Mouse (Mus musculus) v-Abl transformed pro-B cells (cell line): ENCODE data around the gene Tmprss9.

ENCODE experiments used
- in situ Hi-C, 2 experiments: fragments of 400-800 bp; cut with MboI; formaldehyde crosslinking; loops; one replicate each; pipeline ENCODE4 v1.15.1; 2025; ENCODE audit not compliant: unreplicated experiment in 2 of 2

Gene Tmprss9

DNA sequence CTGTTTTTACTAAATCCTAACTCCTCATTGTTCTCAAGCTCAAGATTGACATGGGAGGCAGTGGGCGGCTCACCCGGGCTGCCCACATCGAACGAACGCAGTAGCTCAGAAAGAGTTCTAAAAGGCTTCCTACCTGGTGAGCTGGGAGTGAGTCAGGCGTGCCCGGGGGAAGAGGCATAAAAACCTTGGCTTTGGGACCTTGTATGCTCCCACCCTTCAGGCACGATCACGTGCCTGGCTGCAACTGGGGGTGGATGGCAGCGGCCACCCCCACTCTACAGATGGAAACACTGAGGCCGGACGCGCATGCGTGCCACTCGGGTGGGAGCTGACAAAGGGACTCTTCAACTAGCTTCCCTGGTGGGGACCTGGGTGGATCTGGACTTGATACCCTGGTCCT lies 29.3 kb upstream of the Tmprss9 start:
- in situ Hi-C loops: no loop called here

DNA sequence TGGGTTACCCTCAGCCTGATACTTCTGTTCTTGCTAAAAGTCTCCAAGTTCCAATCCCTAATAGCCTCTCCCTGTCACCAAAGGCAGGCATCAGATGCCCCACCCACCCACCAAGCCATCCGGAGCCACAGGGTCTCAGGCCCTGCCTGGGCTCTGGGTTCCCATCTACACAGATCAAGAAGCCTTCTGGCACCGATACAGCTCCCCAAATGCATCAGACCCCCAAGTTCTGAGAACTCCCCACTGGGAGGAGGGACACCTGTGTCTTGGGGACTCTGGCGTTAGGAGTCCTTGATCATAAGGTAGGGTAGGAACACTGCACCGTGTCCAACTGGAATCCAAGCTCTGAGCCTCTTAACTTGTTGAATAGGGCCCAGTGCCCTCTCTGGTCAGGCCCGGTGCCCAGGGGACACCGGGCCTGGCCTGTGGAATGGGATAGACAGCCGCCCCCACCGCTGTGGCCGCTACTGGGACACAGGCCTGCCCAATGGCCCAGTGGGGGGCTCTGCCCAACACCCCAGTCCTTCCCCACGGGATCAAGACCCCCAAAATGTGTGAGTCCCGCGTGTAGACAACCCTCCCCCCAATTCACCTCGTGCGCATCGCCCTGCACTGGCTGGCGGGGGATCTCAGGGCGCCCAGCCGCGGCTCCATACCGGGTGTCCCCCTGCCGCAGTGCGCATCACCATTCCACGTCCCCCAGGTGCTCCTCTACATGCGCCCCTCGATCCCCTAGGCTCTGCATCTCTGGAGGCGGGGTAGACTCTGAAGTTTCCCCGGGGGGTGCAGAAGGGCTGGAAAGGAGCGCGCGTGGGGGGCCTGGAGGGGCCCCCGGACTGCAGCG lies 28.3 kb upstream of the Tmprss9 start:
- in situ Hi-C loops: no loop called here

DNA sequence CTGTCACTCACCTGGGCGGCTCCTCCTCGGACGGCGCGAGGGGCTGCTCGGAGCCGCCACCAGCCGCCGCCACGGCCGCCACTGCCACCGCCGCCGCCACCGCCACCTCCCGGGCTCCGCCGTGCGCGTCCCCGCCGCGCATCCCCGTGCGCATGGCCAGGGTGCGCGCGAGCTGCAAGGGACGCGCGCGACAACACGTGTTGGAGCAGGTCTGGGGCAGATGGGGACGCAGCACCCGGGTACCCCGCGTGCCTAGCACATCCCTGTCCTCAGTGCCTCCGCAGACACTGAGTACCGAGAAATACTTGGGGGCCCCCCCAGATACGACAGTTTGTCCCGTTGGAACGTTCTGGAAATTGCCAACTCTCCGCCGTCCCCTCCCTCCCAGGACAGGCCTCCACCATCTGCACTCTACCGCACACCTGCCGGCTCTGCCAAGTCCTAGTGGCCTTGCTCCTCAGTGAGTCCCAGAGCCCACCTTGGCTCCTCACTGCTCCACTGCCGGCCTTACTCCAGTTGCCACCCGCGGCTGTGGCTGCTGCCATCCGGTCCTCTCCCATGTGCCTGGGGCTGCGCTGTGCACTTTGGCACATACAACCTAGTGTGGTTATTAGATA lies 27.6 kb upstream of the Tmprss9 start, which contains the start of gene Lingo3:
Gene Lingo3, minus strand, starts transcription at position 109 of the 617 bp plus-strand sequence.
- in situ Hi-C loops: no loop called here

DNA sequence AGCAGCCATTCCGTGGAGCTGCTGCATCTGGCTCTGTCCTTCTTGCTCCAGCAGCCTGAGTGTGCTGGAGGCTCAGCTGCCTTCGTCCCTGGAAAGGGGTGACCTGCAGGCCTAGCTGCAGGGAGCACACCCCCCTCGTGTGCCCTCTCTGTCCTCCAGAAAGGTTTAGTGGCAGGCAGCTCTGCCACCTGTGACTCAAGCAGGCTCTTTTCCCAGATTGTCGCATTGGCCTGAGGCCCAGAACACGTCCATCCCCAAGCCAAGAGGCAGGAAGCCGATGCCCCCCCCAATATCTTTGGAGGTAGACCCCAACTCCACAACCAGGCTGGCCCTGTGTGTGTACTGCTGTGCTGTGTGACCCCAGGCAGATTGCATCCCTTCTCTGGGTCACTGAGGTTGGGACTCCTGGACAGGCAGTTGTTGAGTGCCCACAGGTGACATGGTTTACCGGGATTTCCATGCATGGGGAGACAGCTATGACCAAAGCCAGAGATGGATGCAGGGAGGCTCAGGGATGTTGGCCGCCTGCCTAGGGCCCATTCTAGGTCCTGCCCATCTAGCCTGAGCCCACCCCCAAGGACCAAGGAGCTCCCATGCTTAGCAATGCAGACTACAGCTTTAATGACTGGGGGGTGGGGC lies 26.5 kb upstream of the Tmprss9 start:
- in situ Hi-C loops: no loop called here

DNA sequence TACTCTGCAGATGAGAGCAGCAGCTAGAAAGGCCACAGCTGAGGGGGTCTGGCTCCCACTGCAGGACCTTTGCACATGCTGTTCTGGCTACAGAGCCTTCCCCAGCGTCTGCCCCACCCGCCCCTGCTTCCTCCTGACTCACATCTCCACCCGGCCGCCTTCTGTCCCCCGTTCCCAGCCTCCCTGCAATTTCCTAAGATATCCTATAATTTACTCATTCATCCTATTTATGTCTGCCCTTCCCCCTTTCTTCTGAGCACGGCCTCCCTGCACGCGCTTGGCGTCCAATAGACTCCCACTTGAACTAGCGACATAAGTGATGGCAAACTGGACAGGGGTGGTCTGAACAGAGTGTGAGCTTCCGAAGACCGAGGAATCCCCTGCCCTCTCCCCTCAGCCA lies 25.9 kb upstream of the Tmprss9 start:
- in situ Hi-C loops: no loop called here

DNA sequence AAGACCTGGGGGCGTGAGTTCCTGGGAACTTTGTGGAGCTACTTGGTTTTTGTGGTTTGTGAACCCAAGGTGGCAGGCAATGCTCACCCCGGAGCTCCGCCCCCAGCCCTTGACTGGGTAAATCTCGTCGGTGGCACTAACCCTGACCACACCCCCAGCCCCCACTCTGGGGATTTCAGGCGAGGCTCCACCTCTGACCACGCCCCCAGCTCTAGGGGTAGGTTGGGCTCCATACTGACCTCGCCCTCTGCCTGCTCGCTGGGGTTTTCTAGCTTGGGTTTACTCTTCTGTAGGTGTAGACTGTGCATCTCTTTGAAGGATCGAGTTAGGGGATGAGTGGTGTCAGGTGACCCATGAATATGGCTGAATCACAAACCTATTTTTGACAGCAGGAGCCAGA lies 23.1 kb upstream of the Tmprss9 start:
- in situ Hi-C loops: no loop called here

DNA sequence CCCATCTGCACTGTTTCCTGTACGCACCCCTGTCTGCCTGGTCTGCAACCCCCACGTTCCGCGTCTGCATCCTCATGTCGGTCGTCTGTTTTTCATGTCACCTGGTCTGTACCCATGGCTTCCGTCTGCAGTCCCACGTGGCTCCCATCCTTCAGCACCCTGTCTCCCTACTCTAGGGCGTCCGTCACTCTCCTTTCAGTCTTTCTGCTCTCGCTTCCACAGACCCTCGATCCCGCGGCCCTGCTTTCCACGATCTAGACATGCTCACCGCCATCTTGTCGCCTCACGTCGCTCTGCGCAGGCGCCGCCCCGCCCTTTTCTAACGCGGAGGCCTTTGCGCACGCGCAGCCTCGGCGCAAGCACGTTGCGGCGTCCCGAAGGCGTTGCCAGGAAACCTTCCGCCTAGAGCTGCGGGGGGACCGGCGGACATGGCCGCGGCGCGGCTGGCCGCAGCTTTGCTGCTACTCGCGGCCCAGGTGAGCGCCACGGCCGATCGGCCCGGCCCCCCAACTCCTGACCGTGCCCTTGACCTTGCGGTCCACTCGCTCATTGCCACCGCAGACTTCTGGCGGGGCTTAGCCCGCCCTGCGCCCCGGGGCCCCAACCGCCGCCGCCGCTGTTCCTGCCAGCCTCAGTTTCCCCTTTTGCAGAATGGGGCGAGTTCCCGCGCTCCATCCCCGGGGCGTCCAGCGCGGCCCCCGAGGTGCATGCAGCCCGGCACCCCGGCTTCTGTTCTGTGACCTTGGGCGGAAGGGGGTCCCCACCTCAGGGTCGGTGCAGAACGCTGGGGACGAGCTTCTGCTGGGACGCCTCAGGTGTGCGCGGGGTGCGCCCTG lies 16.5 kb upstream of the Tmprss9 start, which contains the start of the genes Lsm7 and Sppl2b:
Gene Lsm7, minus strand, starts transcription at position 297 of the 836 bp plus-strand sequence.
Gene Sppl2b, plus strand, starts transcription at position 363 of the 836 bp plus-strand sequence.
- in situ Hi-C loops: no loop called here

DNA sequence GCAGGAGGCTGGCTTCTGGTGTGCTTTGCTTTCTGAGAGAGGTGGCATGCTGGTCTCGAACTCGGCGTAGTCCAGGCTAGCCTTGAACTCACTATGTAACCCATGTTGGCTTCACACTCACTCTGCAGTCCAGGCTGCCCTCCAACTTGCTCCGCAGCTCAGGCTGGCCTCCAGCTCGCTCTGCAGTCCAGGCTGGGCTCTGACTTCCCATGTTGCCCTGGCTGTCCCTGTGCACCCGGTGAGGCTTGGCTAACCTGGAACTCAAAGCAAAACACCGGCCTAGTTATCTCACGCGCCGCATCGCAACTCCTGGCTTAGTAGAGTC lies 15.9 kb upstream of the Tmprss9 start:
- in situ Hi-C loops: no loop called here

DNA sequence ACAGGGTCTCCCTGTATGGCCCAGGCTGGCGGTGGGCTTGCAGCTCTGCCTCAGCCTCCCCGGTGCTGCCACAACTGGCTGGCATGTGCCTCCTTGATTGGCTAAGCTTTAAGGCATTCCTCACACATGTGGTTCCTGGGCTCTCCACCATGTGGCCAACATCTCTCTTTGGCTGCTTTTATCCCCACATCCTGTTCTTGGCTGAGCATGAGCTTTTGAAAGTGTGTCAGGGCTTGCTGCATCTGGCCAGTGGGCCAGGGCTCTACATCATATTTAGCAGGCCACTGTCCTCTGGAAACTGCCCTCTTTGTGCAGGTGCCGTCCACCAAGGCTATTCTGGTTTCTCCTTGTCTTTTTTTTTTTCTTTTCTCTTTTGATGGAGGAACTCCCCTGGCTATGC lies 15.4 kb upstream of the Tmprss9 start:
- in situ Hi-C loops: no loop called here

DNA sequence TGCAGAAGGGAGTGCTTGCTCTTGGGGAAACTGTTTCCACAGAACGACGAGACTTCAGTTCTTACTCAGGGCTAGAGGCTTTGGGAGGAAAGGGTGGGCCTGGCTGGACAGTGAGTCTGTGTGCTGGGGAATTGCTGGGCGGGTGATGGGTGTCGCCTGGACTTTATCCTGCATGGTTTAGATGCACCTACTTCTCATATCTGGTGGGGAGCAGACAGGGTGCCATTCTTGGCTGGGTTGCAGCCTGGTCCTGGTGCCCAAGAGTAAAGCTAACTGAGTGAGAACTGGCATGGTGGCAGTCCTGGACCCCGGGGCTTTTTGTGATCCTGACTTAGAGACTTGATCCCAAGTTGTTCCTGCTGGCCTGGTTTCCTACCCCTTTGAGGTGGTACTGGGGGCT lies 14.7 kb upstream of the Tmprss9 start:
- in situ Hi-C loops: no loop called here

DNA sequence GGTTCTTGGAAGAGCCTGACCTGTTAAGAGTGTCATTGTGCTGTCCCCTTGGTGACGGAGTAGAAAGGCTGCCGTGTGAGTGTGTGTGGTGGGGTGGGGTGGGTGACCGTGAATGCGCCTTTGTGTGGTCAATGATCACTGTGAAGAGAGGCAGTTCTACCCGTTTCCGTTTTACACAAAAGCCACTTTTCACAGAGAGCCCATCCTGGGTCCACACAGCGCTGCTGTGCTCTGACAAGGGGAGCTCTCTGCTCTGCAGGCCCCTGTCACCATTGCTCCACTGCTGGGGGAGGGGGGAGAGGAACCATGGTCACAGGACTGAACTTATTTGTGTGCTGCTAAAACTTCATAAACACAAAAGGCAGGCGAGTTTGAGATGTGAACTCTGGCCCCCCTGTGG lies 14.3 kb upstream of the Tmprss9 start:
- in situ Hi-C loops: no loop called here

DNA sequence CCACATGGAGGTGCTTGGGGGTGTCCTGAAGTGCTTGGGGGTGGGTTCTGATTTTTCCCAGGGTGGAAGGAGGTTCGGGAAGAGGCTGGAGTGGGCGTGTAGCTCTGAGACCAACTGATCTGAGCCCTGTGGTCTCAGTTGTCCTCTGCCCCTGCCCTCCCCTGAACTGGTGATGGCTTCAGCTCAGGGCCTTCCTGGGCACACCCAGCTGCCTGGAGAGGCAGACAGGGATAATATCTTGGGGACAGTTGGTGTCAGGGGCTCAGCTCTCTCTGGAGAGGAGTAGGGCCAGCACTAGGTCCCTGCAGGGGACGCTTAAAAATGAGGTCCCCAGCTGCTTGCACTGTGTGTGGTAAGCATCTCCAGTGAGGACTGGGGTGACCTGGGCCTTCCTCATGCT lies 13.8 kb upstream of the Tmprss9 start:
- in situ Hi-C loops: no loop called here

DNA sequence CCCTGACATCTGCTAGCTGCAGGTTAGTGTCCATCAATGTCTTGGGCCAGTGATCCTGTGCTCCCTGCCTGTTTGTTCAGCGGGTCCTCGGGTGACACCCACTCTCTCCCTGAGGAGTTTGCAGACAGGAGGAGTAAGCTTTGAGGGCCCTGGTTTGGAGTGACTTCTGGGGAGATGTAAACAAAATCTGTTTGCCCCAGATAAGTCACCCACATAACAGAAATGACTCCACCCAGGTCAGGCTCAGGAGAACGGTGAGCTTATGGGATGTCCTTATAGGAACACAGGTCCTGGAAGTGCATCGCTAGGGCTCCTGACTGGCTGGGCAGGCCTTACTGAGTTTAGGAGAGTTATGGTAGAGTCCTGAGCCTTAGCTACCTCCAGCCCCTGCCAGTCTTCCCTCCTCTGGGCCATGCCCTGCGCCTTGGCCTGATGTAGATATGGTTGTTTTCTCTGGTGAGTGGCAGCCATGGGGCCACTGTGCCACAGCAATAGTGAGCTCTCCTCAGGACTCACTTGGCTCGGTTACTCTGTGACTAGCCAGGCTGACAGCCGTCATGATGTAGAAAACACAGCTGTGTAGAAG lies 13.2 kb upstream of the Tmprss9 start:
- in situ Hi-C loops: no loop called here

DNA sequence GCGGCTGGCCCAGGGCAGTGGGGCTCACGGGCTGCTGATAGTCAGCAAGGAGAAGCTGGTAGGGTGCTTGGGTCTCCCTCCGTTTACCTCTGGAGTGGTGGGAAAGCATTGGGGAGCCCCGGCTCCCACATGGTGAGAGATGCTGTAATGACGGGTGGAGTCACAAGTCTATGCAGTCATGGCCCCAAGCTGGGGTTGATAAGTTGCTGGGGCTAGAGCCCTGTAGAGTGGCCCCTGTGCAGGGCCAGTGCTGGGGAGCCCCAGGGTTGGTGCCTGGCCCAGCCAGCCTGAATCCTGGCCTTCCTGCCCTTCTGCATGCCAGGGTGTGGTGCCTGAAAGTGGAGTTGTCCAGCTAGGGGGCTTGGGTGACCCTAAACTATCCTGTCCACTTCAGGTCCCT lies 9.3 kb upstream of the Tmprss9 start:
- in situ Hi-C loops: no loop called here

DNA sequence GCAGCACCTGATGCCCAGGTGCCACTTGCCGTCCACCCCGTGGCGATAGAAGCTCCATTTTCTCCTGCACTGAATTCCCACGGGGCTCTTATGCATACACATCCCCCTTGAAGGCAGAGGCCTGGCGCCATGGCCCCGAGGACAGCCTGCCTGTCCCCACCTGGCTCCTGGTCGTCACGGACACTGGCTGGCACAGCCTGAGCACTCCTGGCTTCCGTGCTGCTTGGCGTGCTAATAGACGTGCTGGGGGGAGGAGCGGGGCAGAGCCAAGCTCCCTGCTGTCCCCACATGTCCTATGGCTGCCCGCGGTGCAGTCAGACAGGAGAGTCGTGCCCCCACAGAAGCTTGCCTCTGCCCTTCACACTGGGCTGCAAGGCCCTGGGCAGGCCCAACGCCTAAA lies 7.2 kb upstream of the Tmprss9 start:
- in situ Hi-C loops: no loop called here

DNA sequence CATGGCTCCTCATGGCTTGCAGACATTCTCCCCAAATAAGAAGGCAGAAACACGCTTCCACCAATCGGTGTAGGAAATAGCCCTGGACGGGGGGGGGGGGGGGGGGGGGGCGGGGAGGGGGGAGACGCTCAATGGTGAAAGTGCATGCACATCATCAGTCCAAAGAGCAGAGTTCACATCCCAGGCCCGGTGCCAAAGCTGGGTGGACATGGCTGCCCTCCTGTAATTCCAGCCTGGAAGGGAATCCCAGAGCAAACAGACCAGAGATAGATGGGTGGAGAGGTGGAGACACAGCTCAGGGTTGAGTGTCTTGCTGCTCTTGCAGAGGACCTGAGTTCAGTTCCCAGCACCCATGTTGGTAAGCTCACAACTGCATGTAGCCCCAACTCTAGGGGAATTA lies 655 bp upstream of the Tmprss9 start:
- in situ Hi-C loops: no loop called here

DNA sequence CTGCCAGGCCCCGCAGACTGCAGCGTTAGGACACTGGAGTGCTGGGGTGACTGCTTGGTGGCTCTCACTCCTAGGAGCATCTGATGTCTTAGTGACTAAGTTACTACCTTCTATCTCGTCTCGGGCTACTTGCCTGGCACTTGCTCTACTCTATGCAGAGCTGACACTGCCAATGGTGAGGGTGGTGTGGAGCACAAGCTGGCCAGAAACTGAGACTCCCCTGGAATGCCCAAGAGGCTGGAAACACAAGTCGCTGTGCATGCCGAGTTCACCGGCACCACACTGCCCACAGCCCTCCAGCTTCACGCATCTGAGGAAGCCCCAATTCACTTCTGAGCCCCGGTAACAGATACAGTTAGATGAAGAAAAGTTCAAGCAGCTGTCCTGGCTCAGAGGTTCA lies 2.4 kb downstream of the Tmprss9 start:
- in situ Hi-C loops: no loop called here

DNA sequence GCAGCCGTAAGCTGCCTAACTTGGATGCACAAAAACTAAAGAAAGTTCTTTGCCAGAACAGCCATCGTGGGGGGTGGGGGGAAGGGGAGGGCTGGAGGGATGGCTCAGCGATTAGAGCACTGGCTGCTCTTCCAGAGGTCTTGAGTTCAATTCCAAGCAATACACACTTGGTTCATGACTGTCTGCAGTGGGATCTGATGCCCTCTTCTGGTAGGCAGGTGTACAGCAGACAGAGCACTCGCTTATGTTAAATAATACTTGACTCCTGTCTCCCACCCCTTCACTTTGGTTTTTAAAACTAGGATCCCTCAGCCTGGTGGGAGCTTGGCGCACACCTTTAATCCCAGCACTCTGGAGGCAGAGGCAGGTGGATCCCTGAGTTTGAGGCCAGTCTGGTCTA lies 4.4 kb downstream of the Tmprss9 start:
- in situ Hi-C loops: loop anchor here (5.0 to 25.0 kb wide), 3 partner anchors 54 to 314 kb away; partner anchors contain the start of gene Rexo1 (in 1 of the 2)

DNA sequence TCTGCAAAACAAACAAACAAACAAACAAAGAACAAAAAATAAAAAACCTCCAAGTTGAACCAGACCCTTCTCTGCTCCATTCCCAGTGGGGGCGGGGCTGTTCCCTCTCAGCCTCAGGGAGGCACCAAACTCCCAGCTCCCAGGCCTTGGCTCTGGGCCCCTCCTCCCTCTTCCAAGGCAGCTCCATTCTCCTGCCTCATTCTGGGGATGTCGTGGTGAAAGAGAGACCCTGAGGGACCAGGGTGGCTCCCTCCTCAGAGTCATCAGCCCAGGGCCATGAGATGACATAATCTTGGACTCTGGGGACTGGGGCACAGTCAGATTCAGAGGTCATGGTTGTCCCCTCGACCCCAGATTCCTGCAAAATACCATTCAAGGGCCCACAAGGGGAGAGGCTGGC lies 4.9 kb downstream of the Tmprss9 start:
- in situ Hi-C loops: loop anchor here (5.0 to 25.0 kb wide), 3 partner anchors 54 to 314 kb away; partner anchors contain the start of gene Rexo1 (in 1 of the 2)

DNA sequence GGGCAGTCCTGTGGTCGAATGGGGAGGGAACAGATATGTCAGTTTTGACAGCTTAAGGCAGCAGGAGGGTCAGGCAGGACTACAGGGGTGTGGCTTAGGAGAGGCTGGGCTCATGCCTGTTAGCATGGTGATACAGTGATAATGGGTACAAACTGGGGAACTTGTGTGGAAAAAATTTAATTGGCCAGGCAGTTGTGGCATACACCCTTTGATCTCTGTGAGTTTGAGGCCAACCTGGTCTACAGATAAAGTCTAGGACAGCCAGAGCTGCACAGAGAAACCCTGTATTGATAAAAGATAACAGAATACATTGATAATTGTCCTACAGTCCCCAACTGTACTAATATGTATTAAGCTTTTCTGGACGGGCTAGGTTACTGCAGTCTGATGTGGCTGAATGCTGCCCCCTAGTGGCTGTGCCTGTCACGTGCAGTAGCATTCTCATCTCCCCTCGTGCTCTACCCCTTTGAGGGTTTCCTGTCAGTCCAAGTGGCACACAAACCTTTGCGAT lies 8.5 kb downstream of the Tmprss9 start:
- in situ Hi-C loops: loop anchor here (5.0 to 25.0 kb wide), 4 partner anchors 47 to 318 kb away; partner anchors contain the start of gene Rexo1 (in 1 of the 2)
